Mouse (Mus musculus): ENCODE measurements at regions not wholly inside any gene's neighbourhood (a gene's known extent, or its start where the extent isn't known, plus 50 kb on each side); places are given as distances from the start of the nearest gene placed in this dataset.
"Not testable (repeated sequence)": the region's sequence is repeated elsewhere in the genome, so short reads cannot be mapped to it uniquely, and the experiment has no call there.

GRCm38 (mm10) chr9:115414190-115414589, 104.0 kb upstream of the Stt3b start:
- no peak for DNase-seq (ENCODE audit: low spot score)

GRCm38 (mm10) chr9:115422786-115423185, 112.6 kb upstream of the Stt3b start:
- no peak for DNase-seq (ENCODE audit: low spot score)

GRCm38 (mm10) chr9:115426682-115427081, 116.5 kb upstream of the Stt3b start:
- DNase-seq (ENCODE audit: low spot score): no peak

GRCm38 (mm10) chr9:115430271-115430670, 120.0 kb upstream of the Stt3b start:
- DNase-seq (ENCODE audit: low spot score): no peak

- peak; percentile 79 for DNase-seq (ENCODE audit: low spot score)
Observed at GRCm38 (mm10) chr9:115434696-115435095, 124.5 kb upstream of the Stt3b start.

- no peak for DNase-seq (ENCODE audit: low spot score)
Observed at GRCm38 (mm10) chr9:115436301-115436700, 126.1 kb upstream of the Stt3b start.

- DNase-seq (ENCODE audit: low spot score): not testable (repeated sequence)
Observed at GRCm38 (mm10) chr9:115438234-115438633, 128.0 kb upstream of the Stt3b start.

- no peak for DNase-seq (ENCODE audit: low spot score)
Observed at GRCm38 (mm10) chr9:115446681-115447080, 136.5 kb upstream of the Stt3b start.

GRCm38 (mm10) chr9:115450741-115451320, 140.6 kb upstream of the Stt3b start:
- DNase-seq (ENCODE audit: low spot score): no peak

- DNase-seq (ENCODE audit: low spot score): no peak
Observed at GRCm38 (mm10) chr9:115454771-115455170, 144.6 kb upstream of the Stt3b start.

- DNase-seq (ENCODE audit: low spot score): no peak
Observed at GRCm38 (mm10) chr9:115456121-115456520, 145.9 kb upstream of the Stt3b start.

GRCm38 (mm10) chr9:115456638-115457037, 146.4 kb upstream of the Stt3b start:
- no peak for DNase-seq (ENCODE audit: low spot score)

GRCm38 (mm10) chr9:115457889-115458710, 147.9 kb upstream of the Stt3b start:
- no peak for DNase-seq (ENCODE audit: low spot score)

GRCm38 (mm10) chr9:115459075-115459474, 148.9 kb upstream of the Stt3b start:
- DNase-seq (ENCODE audit: low spot score): not testable (repeated sequence)

- DNase-seq (ENCODE audit: low spot score): no peak
Observed at GRCm38 (mm10) chr9:115465326-115465725, 155.1 kb upstream of the Stt3b start.

GRCm38 (mm10) chr9:115468641-115469040, 158.4 kb upstream of the Stt3b start:
- DNase-seq (ENCODE audit: low spot score): peak; percentile 71

GRCm38 (mm10) chr9:115471582-115471981, 161.4 kb upstream of the Stt3b start:
- DNase-seq (ENCODE audit: low spot score): peak; percentile 79

- DNase-seq (ENCODE audit: low spot score): no peak
Observed at GRCm38 (mm10) chr9:115473037-115473436, 162.8 kb upstream of the Stt3b start.

- no peak for DNase-seq (ENCODE audit: low spot score)
Observed at GRCm38 (mm10) chr9:115473847-115474246, 163.6 kb upstream of the Stt3b start.

- no peak for DNase-seq (ENCODE audit: low spot score)
Observed at GRCm38 (mm10) chr9:115474342-115474741, 164.1 kb upstream of the Stt3b start.

GRCm38 (mm10) chr9:115476205-115476604, 166.0 kb upstream of the Stt3b start:
- DNase-seq (ENCODE audit: low spot score): no peak

- no peak for DNase-seq (ENCODE audit: low spot score)
Observed at GRCm38 (mm10) chr9:115477556-115478220, 167.5 kb upstream of the Stt3b start.
